Mouse (Mus musculus) neural tube, embryonic 15.5 days (tissue): ENCODE data around the gene Syt17. TPM values are rescaled to one million over a fixed set of nuclear protein-coding genes. Genes with fewer than 3 reads are reported as not detected.
A peak's percentile ranks its signal among the peaks of the same experiment; 100 is the strongest.

Experiments
- ATAC-seq: fragments of 200-750 bp; cut with Nextera tagmentation; 2 replicates; pipeline ENCODE4 v1.8.0; 2017; ENCODE audit warnings: mild to moderate bottlenecking, moderate TSS enrichment, moderate library complexity; ENCODE audit not compliant: low FRiP score
- H3K27ac ChIP-seq: fragments of 300-500 bp; sonication (generic); replicated peaks from 2 replicates; pipeline ENCODE4 v1.5.1; 2015; ENCODE audit warnings: mild to moderate bottlenecking, inconsistent platforms
- H3K27me3 ChIP-seq: fragments of 300-500 bp; sonication (generic); replicated peaks from 2 replicates; pipeline ENCODE4 v1.6.1; 2015; ENCODE audit warnings: inconsistent platforms
- H3K36me3 ChIP-seq: fragments of 300-500 bp; sonication (generic); 2 replicates; pipeline ENCODE4 v1.6.1; 2015; ENCODE audit warnings: inconsistent platforms
- H3K4me1 ChIP-seq: fragments of 300-500 bp; sonication (generic); 2 replicates; pipeline ENCODE4 v1.6.1; 2015; ENCODE audit warnings: inconsistent platforms
- H3K4me2 ChIP-seq: fragments of 300-500 bp; sonication (generic); 2 replicates; pipeline ENCODE4 v1.6.1; 2015; ENCODE audit warnings: inconsistent platforms, mild to moderate bottlenecking, moderate library complexity
- H3K4me3 ChIP-seq: fragments of 300-500 bp; sonication (generic); replicated peaks from 2 replicates; pipeline ENCODE4 v1.5.1; 2015; ENCODE audit warnings: mild to moderate bottlenecking, inconsistent platforms
- H3K9ac ChIP-seq: fragments of 300-500 bp; sonication (generic); replicated peaks from 2 replicates; pipeline ENCODE4 v1.6.1; 2015; ENCODE audit warnings: mild to moderate bottlenecking, inconsistent platforms
- H3K9me3 ChIP-seq: fragments of 300-500 bp; sonication (generic); replicated peaks from 2 replicates; pipeline ENCODE4 v1.6.1; 2016; ENCODE audit warnings: inconsistent platforms
- WGBS: fragments of 180-500 bp; shearing (Covaris S2); methylation state at CpG from one replicate; pipeline ENCODE4 v1.1.7; 2015; ENCODE audit warnings: mixed read lengths; 5-methylcytosine and 5-hydroxymethylcytosine counted together
- polyA plus RNA-seq: library from polyadenylated mRNA; unstranded; fragments of >200 nt; fragmentation: Nextera tagmentation; extraction: Ambion mirVana; gene quantifications from 2 replicates; pipeline ENCODE4 v1.2.1, GENCODE M21; 2015

The Syt17 gene
- 23.7 and 24.3 TPM in 2 replicates for polyA plus RNA-seq

GRCm38 (mm10) chr7:118448134-118448967 is at the start of gene Syt17:
Gene Syt17, minus strand, starts transcription at chr7:118448222.
- peak within 1 kb of the TSS; percentile 95 for H3K4me2 ChIP-seq
- 0 out of 2 replicates have a peak, but pooled peaks cover 6% of the 10 kb centered on the region for H3K27me3 ChIP-seq
- no peaks in the 10 kb centered on the region for H3K36me3 ChIP-seq
- under 1% methylated on average over 57 of the region's 58 CpGs for WGBS
- H3K27ac ChIP-seq = 0 out of 2 replicates have a peak within 1 kb of the TSS, but pooled peaks have one; percentile 37
- H3K9me3 ChIP-seq = no peaks in the 10 kb centered on the region
- ATAC-seq = peak; percentile 72
- H3K4me3 ChIP-seq = peak within 1 kb of the TSS; percentile 56
- peak within 1 kb of the TSS; percentile 64 for H3K9ac ChIP-seq
- peaks cover 26% of the 10 kb centered on the region for H3K4me1 ChIP-seq

- H3K9me3 ChIP-seq = no peaks in the 10 kb centered on the region
- no peak overlapping the region for H3K4me3 ChIP-seq
- ATAC-seq = no peak
- H3K4me2 ChIP-seq = no peak overlapping the region
- H3K27me3 ChIP-seq = peaks cover 37% of the 10 kb centered on the region
- WGBS = 83% methylated on average over 4 of the region's 4 CpGs
- no peak overlapping the region for H3K27ac ChIP-seq
- H3K4me1 ChIP-seq = peaks cover 18% of the 10 kb centered on the region
- no peak overlapping the region for H3K9ac ChIP-seq
- no peaks in the 10 kb centered on the region for H3K36me3 ChIP-seq
Measured at GRCm38 (mm10) chr7:118494892-118495579, 47.0 kb upstream of the Syt17 start.

GRCm38 (mm10) chr7:118493892-118494291 is 45.9 kb upstream of the Syt17 start:
- H3K9ac ChIP-seq = no peak overlapping the region

GRCm38 (mm10) chr7:118491431-118492147 is 43.6 kb upstream of the Syt17 start, which contains the start of gene Itpripl2:
Gene Itpripl2, minus strand, starts transcription at chr7:118491975.
- ATAC-seq = peak; percentile 73; the same call in 1 of the 2 replicates
- Histone ChIP-seq H3K9ac (peak within 1 kb of the TSS; percentile 48), H3K4me3 (peak within 1 kb of the TSS; percentile 46), H3K36me3 (no peaks in the 10 kb centered on the region), H3K9me3 (no peaks in the 10 kb centered on the region), H3K27ac (peak within 1 kb of the TSS; percentile 29; the same call in 1 of the 2 replicates), H3K27me3 (peaks cover 56% of the 10 kb centered on the region), H3K4me1 (peaks cover 24% of the 10 kb centered on the region), H3K4me2 (peak within 1 kb of the TSS; percentile 69)
- under 1% methylated on average over 54 of the region's 55 CpGs for WGBS

More at GRCm38 (mm10) chr7:118493892-118494291, 45.9 kb upstream of the Syt17 start:
- ATAC-seq = no peak
- Histone ChIP-seq H3K27me3 (peaks cover 49% of the 10 kb centered on the region), H3K4me1 (peaks cover 22% of the 10 kb centered on the region), H3K4me2 (no peak overlapping the region), H3K27ac (no peak overlapping the region), H3K36me3 (no peaks in the 10 kb centered on the region), H3K9me3 (no peaks in the 10 kb centered on the region), H3K4me3 (no peak overlapping the region)
- WGBS = 92% methylated on average over 9 of the region's 9 CpGs

- H3K4me1 ChIP-seq = peaks cover 24% of the 10 kb centered on the region
- 3% methylated on average over 63 of the region's 67 CpGs for WGBS
- no peaks in the 10 kb centered on the region for H3K36me3 ChIP-seq
- peak overlapping the region; percentile 48 for H3K9ac ChIP-seq
- H3K4me2 ChIP-seq = peak overlapping the region; percentile 69
- peaks cover 56% of the 10 kb centered on the region for H3K27me3 ChIP-seq
- peak; percentile 57 for ATAC-seq
- no peaks in the 10 kb centered on the region for H3K9me3 ChIP-seq
- peak overlapping the region; percentile 46 for H3K4me3 ChIP-seq
- peak overlapping the region; percentile 29; the same call in 1 of the 2 replicates for H3K27ac ChIP-seq
Measured at GRCm38 (mm10) chr7:118490666-118491430, 42.8 kb upstream of the Syt17 start.

- H3K36me3 ChIP-seq = no peaks in the 10 kb centered on the region
- peak overlapping the region; percentile 69 for H3K4me2 ChIP-seq
- peak overlapping the region; percentile 46 for H3K4me3 ChIP-seq
- 0 out of 2 replicates have a peak, but pooled peaks have one; percentile 19 for ATAC-seq
- no peak overlapping the region for H3K27ac ChIP-seq
- H3K9ac ChIP-seq = no peak overlapping the region
- peaks cover 24% of the 10 kb centered on the region for H3K4me1 ChIP-seq
- 21% methylated on average over 57 of the region's 57 CpGs for WGBS
- no peaks in the 10 kb centered on the region for H3K9me3 ChIP-seq
- H3K27me3 ChIP-seq = peaks cover 56% of the 10 kb centered on the region
Measured at GRCm38 (mm10) chr7:118489706-118490665, 42.0 kb upstream of the Syt17 start.

GRCm38 (mm10) chr7:118488060-118488664 is 40.1 kb upstream of the Syt17 start:
- 31% methylated on average over 8 of the region's 8 CpGs for WGBS

GRCm38 (mm10) chr7:118486917-118487316 is 38.9 kb upstream of the Syt17 start:
- no peak overlapping the region for H3K27ac ChIP-seq
- H3K4me3 ChIP-seq = no peak overlapping the region
- no peak overlapping the region for H3K4me2 ChIP-seq
- H3K9me3 ChIP-seq = no peaks in the 10 kb centered on the region
- H3K36me3 ChIP-seq = no peaks in the 10 kb centered on the region
- H3K27me3 ChIP-seq = peaks cover 37% of the 10 kb centered on the region
- ATAC-seq = no peak
- no peak overlapping the region for H3K9ac ChIP-seq
- peaks cover 21% of the 10 kb centered on the region for H3K4me1 ChIP-seq
- 69% methylated on average over 5 of the region's 5 CpGs for WGBS

More at GRCm38 (mm10) chr7:118488060-118488664, 40.1 kb upstream of the Syt17 start:
- no peaks in the 10 kb centered on the region for H3K9me3 ChIP-seq
- H3K36me3 ChIP-seq = no peaks in the 10 kb centered on the region
- H3K4me3 ChIP-seq = no peak overlapping the region
- ATAC-seq = no peak
- H3K9ac ChIP-seq = no peak overlapping the region
- H3K27ac ChIP-seq = no peak overlapping the region
- peaks cover 24% of the 10 kb centered on the region for H3K4me1 ChIP-seq
- H3K27me3 ChIP-seq = peaks cover 49% of the 10 kb centered on the region
- H3K4me2 ChIP-seq = peak overlapping the region; percentile 20

- ATAC-seq = no peak
- Histone ChIP-seq H3K9me3 (no peaks in the 10 kb centered on the region), H3K27ac (no peak overlapping the region), H3K9ac (no peak overlapping the region), H3K4me2 (no peak overlapping the region), H3K36me3 (no peaks in the 10 kb centered on the region), H3K4me3 (no peak overlapping the region), H3K4me1 (0 out of 2 replicates have a peak, but pooled peaks cover 2% of the 10 kb centered on the region), H3K27me3 (peaks cover 8% of the 10 kb centered on the region)
- WGBS = 77% methylated on average over 1 of the region's 1 CpGs
Measured at GRCm38 (mm10) chr7:118483996-118484395, 36.0 kb upstream of the Syt17 start.
